Mouse (Mus musculus) cerebellum, postnatal 25 days (tissue): ENCODE results near the gene Stk11.

Experiments used
- DNase-seq, 2 experiments: peaks; one replicate each; pipeline ENCODE4 v3.0.0; 2021; ENCODE audit warnings: mixed read lengths in 2 of 2

Gene Stk11

GRCm38 (mm10) chr10:80170601-80171021 lies 55.0 kb downstream of the Stk11 start:
- peak in 1 of 2 experiments; percentile 43 for DNase-seq

GRCm38 (mm10) chr10:80171252-80171651 lies 55.6 kb downstream of the Stk11 start:
- DNase-seq = peak in 1 of 2 experiments; percentile 41

DNA sequence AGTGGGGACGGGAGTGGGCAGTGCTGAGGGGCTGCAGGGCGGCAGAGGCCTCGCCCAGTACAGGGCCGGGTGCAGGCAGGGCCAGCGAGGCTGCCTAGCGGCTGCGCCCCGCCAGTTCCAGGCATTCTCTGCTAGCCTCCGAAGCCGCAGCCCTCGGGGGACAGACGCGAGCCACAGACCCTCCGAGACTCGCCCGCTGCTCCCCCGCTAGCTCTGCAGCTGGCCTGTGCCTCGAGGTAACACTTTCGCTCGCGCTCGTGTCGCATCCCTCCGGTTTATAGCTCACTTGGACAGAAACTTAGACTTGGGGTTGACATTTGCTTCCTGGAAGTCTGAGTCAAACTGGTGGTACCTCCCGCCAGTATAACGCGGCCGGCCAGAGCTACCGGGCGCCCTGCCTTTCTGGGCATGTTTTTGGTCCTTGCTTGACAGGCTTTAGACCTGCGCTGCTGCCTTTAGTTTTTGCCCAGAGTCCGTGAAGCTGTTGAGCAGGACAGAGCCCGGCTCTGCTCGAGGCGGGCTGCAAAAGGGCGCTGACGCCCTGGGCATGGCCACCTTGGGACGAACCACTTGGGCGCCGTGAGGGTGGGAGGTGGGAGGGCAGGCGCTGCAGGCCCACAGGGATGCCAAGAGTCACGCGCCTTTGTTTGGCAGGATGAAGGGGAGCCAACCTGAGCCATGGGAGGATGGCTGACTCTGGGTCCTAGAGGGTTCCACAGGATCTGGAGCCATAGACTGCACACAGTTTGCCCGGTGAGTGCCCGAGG lies 56.3 kb downstream of the Stk11 start:
- peak; percentile 43 to 62 for DNase-seq

- peak; percentile 90 to 92 for DNase-seq
Measured at GRCm38 (mm10) chr10:80172527-80173292, 57.1 kb downstream of the Stk11 start, which contains the start of gene 1600002K03Rik. TSS of gene 1600002K03Rik (plus strand) at chr10:80172944.

DNA sequence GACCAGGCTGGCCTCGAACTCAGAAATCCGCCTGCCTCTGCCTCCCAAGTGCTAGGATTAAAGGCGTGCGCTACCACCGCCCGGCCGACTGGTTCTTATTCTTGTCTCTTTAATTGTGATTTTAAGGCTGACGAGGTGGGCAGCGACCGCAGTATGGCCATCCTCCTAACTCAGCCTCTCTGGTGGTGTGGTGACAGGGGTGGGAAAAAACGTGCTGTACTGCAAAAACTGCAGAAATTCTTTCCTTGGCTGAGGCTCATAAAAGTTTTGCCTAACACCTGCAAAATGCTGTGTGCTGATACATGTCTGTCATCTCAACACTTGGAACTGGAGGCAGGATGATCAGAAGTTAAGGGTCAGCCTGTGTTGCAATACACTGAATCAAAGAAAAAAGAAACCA lies 57.8 kb downstream of the Stk11 start:
- no peak for DNase-seq

DNA sequence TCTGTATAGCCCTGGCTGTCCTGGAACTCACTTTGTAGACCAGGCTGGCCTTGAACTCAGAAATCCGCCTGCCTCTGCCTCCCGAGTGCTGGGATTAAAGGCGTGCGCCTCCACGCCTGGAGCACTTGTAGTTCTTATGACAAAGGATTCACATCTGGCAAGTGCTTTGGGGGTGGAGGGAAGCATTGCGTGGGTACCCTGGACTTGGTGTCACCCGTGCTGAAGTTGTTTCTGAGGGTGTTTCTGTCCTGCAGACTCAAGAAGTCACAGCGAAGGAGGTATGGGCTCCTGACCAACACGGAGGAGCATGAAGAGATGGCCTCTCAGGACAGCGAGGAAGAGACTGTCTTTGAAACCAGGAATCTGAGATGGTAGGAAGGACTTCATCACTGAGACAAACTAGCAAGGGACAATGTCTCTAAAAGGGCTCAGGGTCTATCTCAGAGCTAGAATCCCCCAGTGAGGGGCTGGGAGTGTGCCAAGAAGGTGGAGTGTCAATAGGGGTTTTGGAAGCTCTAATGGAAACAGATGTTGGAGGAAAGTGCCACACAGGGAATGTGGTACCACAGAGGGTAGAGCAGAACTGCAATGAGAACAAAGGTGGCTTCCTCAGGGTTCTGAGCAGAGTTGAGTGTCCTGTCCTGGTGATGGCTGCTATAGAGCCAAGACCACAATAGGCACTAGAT lies 58.5 kb downstream of the Stk11 start:
- peak; percentile 25 to 59 for DNase-seq

DNA sequence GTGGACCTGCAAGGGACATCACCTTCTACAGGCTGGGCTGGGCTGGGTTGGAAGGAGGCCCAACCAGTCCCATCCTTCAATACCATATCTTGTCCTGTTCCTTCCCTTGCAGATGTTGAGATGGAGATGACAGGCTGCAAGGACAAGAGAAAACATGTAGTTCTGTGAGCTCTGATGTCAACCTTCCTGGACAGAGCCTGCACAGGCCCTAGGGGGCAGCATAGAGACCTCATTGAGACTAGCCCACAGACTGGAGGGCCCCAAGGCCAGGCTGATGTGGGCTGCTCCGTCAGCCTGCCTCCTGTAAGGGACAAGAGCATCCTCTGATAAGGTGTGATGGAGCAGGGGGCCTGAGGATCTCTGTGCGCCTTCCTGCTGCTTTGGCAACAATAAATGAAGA lies 59.1 kb downstream of the Stk11 start:
- peak; percentile 42 to 69 for DNase-seq

DNA sequence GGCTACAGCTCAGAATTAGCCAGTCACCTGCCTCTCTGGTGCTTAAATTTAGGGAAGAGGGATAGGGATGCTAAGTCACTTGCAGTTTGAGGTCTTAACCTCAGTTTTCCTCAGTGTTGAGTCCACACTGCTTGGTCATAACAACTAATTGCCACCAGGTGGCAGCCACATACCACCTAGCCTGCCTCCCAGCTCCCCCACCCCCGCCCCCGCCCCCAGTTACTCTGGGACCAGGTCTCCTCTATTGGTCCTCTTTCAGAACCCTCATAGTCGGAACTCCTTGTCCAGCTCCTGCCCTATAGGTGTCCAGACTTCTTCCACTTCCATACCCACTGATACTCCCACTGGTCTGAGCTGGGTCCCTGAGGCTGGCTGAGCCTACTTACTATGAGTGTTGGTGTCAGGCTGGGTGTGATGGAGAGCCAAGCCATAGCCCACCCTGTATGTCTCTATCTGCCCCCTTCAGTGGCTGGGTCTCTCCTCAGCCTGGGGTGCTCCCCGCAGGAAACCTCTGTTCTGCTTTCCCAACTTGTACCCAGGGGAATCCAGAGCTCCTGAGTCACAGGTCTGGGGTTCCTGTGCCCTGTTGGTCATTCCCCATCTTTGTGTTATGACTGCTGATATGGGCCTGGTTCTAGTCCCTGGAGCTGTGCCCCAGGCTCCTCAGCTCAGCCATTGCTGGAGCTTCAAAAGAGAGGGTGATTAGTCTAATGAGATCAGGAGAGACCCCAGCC lies 60.1 kb downstream of the Stk11 start:
- DNase-seq = peak; percentile 55 to 71

DNA sequence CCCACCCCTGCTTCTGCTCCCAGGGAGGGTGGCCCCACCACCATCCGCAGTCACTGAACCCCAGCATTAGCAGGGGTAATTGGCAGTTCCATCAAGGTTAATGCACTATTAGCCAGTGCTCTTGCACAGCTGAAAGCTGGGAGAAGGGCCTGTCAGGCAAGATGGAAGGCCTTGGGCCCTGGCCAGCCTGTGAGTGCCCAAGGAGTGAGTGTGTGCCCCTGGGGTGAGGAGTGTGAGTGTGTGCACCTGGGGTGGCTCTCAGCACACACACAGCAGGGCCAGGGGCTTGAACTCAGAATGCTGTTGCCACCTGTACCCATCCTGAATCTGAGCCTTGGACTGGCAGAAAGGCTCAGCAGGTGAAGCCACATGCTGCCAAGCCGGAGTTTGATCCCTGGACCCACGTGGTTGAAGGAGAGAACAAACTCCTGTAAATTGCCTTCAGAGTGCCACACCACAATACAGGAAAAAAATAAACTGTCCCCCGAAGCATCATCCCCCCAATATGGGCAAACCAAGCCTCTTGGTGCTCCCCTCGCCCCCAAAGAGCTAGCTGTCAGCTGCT lies 60.7 kb downstream of the Stk11 start:
- peak in 1 of 2 experiments; percentile 44 for DNase-seq

- peak in 1 of 2 experiments; percentile 38 for DNase-seq
Measured at GRCm38 (mm10) chr10:80177441-80178279, 62.1 kb downstream of the Stk11 start.

DNA sequence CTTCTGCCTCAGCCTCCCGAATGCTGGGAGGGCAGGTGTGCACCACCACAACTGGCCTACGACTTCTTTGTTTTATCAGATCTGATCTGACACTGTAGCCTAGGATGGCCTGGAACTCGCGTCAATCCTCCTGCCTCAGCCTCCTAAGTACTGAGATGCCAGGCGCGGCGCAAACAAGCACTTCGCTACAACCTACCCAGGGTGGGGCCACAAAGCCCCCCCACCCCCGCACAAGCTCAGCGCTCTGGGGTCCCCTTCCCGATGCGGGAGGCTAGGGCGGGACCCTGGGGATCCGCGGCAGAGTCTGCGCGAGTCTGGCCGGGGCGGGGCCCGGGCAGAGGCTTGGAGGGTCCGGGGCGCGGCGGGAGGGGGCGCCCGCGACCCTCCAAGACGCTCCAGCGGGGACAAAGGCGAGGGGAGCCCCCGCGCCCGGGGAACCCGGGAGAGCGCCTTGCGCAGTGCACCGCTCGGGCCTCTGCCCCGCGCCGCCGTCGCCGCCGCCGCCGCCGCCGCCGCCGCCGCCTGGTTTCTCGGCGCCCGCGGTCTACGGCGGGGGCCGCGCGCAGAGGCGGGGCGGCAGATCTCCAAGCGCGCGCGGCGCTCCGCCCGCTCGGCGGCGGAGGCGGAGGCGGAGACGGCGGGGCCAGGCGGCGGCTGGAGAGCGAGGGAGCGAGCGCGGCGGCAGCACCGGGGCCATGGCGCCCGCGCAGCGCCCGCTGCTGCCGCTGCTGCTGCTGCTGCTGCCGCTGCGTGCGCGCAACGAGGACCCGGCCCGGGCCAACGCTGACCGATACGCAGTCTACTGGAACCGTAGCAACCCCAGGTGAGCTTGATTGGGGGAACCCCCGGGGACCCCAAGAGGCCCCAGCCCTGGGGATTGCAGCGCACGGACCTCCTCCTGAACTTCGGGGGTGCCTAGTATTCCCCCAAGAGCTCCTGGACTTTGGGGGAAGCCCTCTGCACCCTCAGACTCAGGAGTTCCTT lies 63.8 kb downstream of the Stk11 start, which contains the start of gene Efna2:
Gene Efna2 (plus strand): TSS at position 415 of the 984 bp plus-strand sequence.
- peak; percentile 74 to 82 for DNase-seq
